Mouse (Mus musculus): Measurements from ENCODE around the gene Rchy1.

- TF ChIP-seq TAL1 (IDR thresholded peaks at IDR 0.05; ENCODE audit: low read length) = no peak
- no peak for TF ChIP-seq GATA1 (IDR thresholded peaks at IDR 0.05; ENCODE audit: low read length)
Measured at GRCm38 (mm10) chr5:91983490-91983889, 20.6 kb upstream of the Rchy1 start.

All from erythroblast, embryonic 14.5 days (primary cell).